Mouse (Mus musculus) liver, embryonic 12.5 days (tissue): ENCODE data around the gene Actl11. TPM values are rescaled to one million over a fixed set of nuclear protein-coding genes. Genes with fewer than 3 reads are reported as not detected.

ENCODE experiments used
- ATAC-seq: fragments of 200-750 bp; cut with Nextera tagmentation; 2 replicates; pipeline ENCODE4 v1.8.0; 2017; ENCODE audit warnings: moderate number of reproducible peaks, mild to moderate bottlenecking, moderate library complexity
- H3K27ac ChIP-seq: fragments of 300-500 bp; sonication (generic); 2 replicates; pipeline ENCODE4 v1.5.1; 2016; ENCODE audit warnings: mild to moderate bottlenecking
- H3K27me3 ChIP-seq: fragments of 300-500 bp; sonication (generic); replicated peaks from 2 replicates; pipeline ENCODE4 v1.6.1; 2016; ENCODE audit warnings: mild to moderate bottlenecking, moderate library complexity
- H3K36me3 ChIP-seq: fragments of 300-500 bp; sonication (generic); 2 replicates; pipeline ENCODE4 v1.6.1; 2016; ENCODE audit warnings: mild to moderate bottlenecking, moderate library complexity
- H3K4me1 ChIP-seq: fragments of 300-500 bp; sonication (generic); 2 replicates; pipeline ENCODE4 v1.6.1; 2016
- H3K4me2 ChIP-seq: fragments of 300-500 bp; sonication (generic); 2 replicates; pipeline ENCODE4 v1.6.1; 2016; ENCODE audit warnings: mild to moderate bottlenecking, moderate library complexity
- H3K4me3 ChIP-seq: fragments of 300-500 bp; sonication (generic); 2 replicates; pipeline ENCODE4 v1.5.1; 2016; ENCODE audit warnings: mild to moderate bottlenecking, moderate library complexity
- H3K9ac ChIP-seq: fragments of 300-500 bp; sonication (generic); 2 replicates; pipeline ENCODE4 v1.6.1; 2016; ENCODE audit warnings: mild to moderate bottlenecking, moderate library complexity
- H3K9me3 ChIP-seq: fragments of 300-500 bp; sonication (generic); replicated peaks from 2 replicates; pipeline ENCODE4 v1.6.1; 2016; ENCODE audit warnings: mild to moderate bottlenecking, moderate library complexity
- WGBS: fragments of 180-500 bp; shearing (Covaris S2); methylation state at CpG from one replicate; pipeline ENCODE4 v1.1.7; 2016; ENCODE audit not compliant: insufficient replicate concordance; 5-methylcytosine and 5-hydroxymethylcytosine counted together
- polyA plus RNA-seq: library from polyadenylated mRNA; unstranded; fragments of >200 nt; fragmentation: Nextera tagmentation; extraction: Ambion mirVana; gene quantifications from 2 replicates; pipeline ENCODE4 v1.2.1, GENCODE M21; 2016

Gene Actl11
- polyA plus RNA-seq, result not detected in 2 replicates

- H3K4me2 ChIP-seq, result no peak within 1 kb of the TSS
- WGBS, result 57% methylated on average over 3 of the region's 3 CpGs
- H3K27ac ChIP-seq, result no peak within 1 kb of the TSS
- ATAC-seq, result no peak; the same call in 1 of the 2 replicates
- H3K27me3 ChIP-seq, result peaks cover 71% of the 10 kb centered on the region
- no peak within 1 kb of the TSS for H3K4me3 ChIP-seq
- peaks cover 11% of the 10 kb centered on the region; the same call in 1 of the 2 replicates for H3K4me1 ChIP-seq
- no peak within 1 kb of the TSS for H3K9ac ChIP-seq
- no peaks in the 10 kb centered on the region for H3K9me3 ChIP-seq
- H3K36me3 ChIP-seq, result no peaks in the 10 kb centered on the region
These were observed at the start of gene Actl11 for GRCm38 (mm10) chr9:107928169-107928568. Gene Actl11 (plus strand): TSS chr9:107928469.

- no peaks in the 10 kb centered on the region for H3K36me3 ChIP-seq
- 61% methylated on average over 4 of the region's 4 CpGs for WGBS
- no peak for ATAC-seq
- H3K4me3 ChIP-seq, result no peak overlapping the region
- H3K9ac ChIP-seq, result no peak overlapping the region
- no peaks in the 10 kb centered on the region for H3K9me3 ChIP-seq
- H3K27me3 ChIP-seq, result peaks cover 37% of the 10 kb centered on the region
- no peak overlapping the region for H3K4me2 ChIP-seq
- H3K27ac ChIP-seq, result no peak overlapping the region
- H3K4me1 ChIP-seq, result no peaks in the 10 kb centered on the region
These were observed 47.9 kb upstream of the Actl11 start for GRCm38 (mm10) chr9:107880411-107880810.

- Histone ChIP-seq H3K4me2 (peak within 1 kb of the TSS; percentile 95), H3K27ac (peak within 1 kb of the TSS; percentile 67), H3K4me1 (peaks cover 26% of the 10 kb centered on the region), H3K27me3 (peaks cover 11% of the 10 kb centered on the region), H3K9ac (peak within 1 kb of the TSS; percentile 78), H3K4me3 (peak within 1 kb of the TSS; percentile 71), H3K9me3 (no peaks in the 10 kb centered on the region), H3K36me3 (no peaks in the 10 kb centered on the region)
- ATAC-seq, result peak; percentile 97
- WGBS, result under 1% methylated on average over 28 of the region's 28 CpGs
These were observed 40.4 kb upstream of the Actl11 start, which contains the start of gene Mon1a for GRCm38 (mm10) chr9:107887804-107888266. Gene Mon1a (plus strand): TSS chr9:107888151.

GRCm38 (mm10) chr9:107888267-107888850 is 39.9 kb upstream of the Actl11 start:
- peaks cover 11% of the 10 kb centered on the region for H3K27me3 ChIP-seq
- peak overlapping the region; percentile 95 for H3K4me2 ChIP-seq
- no peaks in the 10 kb centered on the region for H3K9me3 ChIP-seq
- peak overlapping the region; percentile 78 for H3K9ac ChIP-seq
- WGBS, result under 1% methylated on average over 18 of the region's 18 CpGs
- H3K27ac ChIP-seq, result peak overlapping the region; percentile 67
- no peaks in the 10 kb centered on the region for H3K36me3 ChIP-seq
- peak; percentile 67 for ATAC-seq
- H3K4me3 ChIP-seq, result peak overlapping the region; percentile 71
- peaks cover 26% of the 10 kb centered on the region for H3K4me1 ChIP-seq

GRCm38 (mm10) chr9:107890260-107890659 is 38.0 kb upstream of the Actl11 start:
- Histone ChIP-seq H3K36me3 (no peaks in the 10 kb centered on the region), H3K4me3 (no peak overlapping the region), H3K27me3 (peaks cover 11% of the 10 kb centered on the region), H3K4me1 (peaks cover 26% of the 10 kb centered on the region), H3K9ac (no peak overlapping the region), H3K4me2 (no peak overlapping the region), H3K9me3 (no peaks in the 10 kb centered on the region), H3K27ac (no peak overlapping the region)
- no peak for ATAC-seq
- WGBS, result 75% methylated on average over 6 of the region's 6 CpGs

- 87% methylated on average over 1 of the region's 1 CpGs for WGBS
- H3K27ac ChIP-seq, result no peak overlapping the region
- ATAC-seq, result no peak
These were observed 37.2 kb upstream of the Actl11 start for GRCm38 (mm10) chr9:107891023-107891422.

GRCm38 (mm10) chr9:107898563-107898962 is 29.7 kb upstream of the Actl11 start:
- Histone ChIP-seq H3K4me2 (no peak overlapping the region), H3K9me3 (no peaks in the 10 kb centered on the region), H3K9ac (no peak overlapping the region), H3K4me1 (peaks cover 12% of the 10 kb centered on the region), H3K27me3 (peaks cover 27% of the 10 kb centered on the region), H3K36me3 (0 out of 2 replicates have a peak, but pooled peaks cover 3% of the 10 kb centered on the region), H3K4me3 (no peak overlapping the region), H3K27ac (no peak overlapping the region)
- no peak for ATAC-seq
- WGBS, result 83% methylated on average over 10 of the region's 10 CpGs

More at GRCm38 (mm10) chr9:107891023-107891422, 37.2 kb upstream of the Actl11 start:
- no peak overlapping the region for H3K4me3 ChIP-seq
- no peaks in the 10 kb centered on the region for H3K36me3 ChIP-seq
- H3K9me3 ChIP-seq, result no peaks in the 10 kb centered on the region
- peaks cover 10% of the 10 kb centered on the region for H3K27me3 ChIP-seq
- no peak overlapping the region for H3K4me2 ChIP-seq
- peaks cover 26% of the 10 kb centered on the region for H3K4me1 ChIP-seq
- H3K9ac ChIP-seq, result no peak overlapping the region

GRCm38 (mm10) chr9:107899855-107900254 is 28.4 kb upstream of the Actl11 start:
- Histone ChIP-seq H3K4me1 (peaks cover 13% of the 10 kb centered on the region), H3K4me3 (no peak overlapping the region), H3K4me2 (no peak overlapping the region), H3K9me3 (no peaks in the 10 kb centered on the region), H3K9ac (no peak overlapping the region), H3K27ac (no peak overlapping the region), H3K36me3 (0 out of 2 replicates have a peak, but pooled peaks cover 3% of the 10 kb centered on the region), H3K27me3 (peaks cover 27% of the 10 kb centered on the region)
- ATAC-seq, result no peak
- WGBS, result 67% methylated on average over 12 of the region's 12 CpGs

- H3K9me3 ChIP-seq, result no peaks in the 10 kb centered on the region
- no peak for ATAC-seq
- no peak overlapping the region; the same call in 1 of the 2 replicates for H3K9ac ChIP-seq
- H3K4me2 ChIP-seq, result peak overlapping the region; percentile 65
- 0 out of 2 replicates have a peak, but pooled peaks cover 3% of the 10 kb centered on the region for H3K36me3 ChIP-seq
- peaks cover 21% of the 10 kb centered on the region for H3K4me1 ChIP-seq
- no peak overlapping the region for H3K27ac ChIP-seq
- peak overlapping the region; percentile 40 for H3K4me3 ChIP-seq
- 16% methylated on average over 44 of the region's 44 CpGs for WGBS
- H3K27me3 ChIP-seq, result peaks cover 27% of the 10 kb centered on the region
These were observed 27.2 kb upstream of the Actl11 start for GRCm38 (mm10) chr9:107900840-107901626.

- H3K4me1 ChIP-seq, result peaks cover 26% of the 10 kb centered on the region
- WGBS, result 37% methylated on average over 17 of the region's 17 CpGs
- H3K4me3 ChIP-seq, result peak overlapping the region; percentile 40; the same call in 1 of the 2 replicates
These were observed 26.7 kb upstream of the Actl11 start for GRCm38 (mm10) chr9:107901627-107901914.

GRCm38 (mm10) chr9:107904726-107905125 is 23.5 kb upstream of the Actl11 start:
- H3K4me1 ChIP-seq, result peaks cover 53% of the 10 kb centered on the region
- H3K4me3 ChIP-seq, result no peak overlapping the region
- H3K36me3 ChIP-seq, result 0 out of 2 replicates have a peak, but pooled peaks cover 3% of the 10 kb centered on the region
- WGBS, result 4% methylated on average over 4 of the region's 4 CpGs
- H3K9me3 ChIP-seq, result no peaks in the 10 kb centered on the region
- no peak overlapping the region for H3K4me2 ChIP-seq
- ATAC-seq, result peak; percentile 40
- H3K27ac ChIP-seq, result no peak overlapping the region
- H3K9ac ChIP-seq, result no peak overlapping the region
- H3K27me3 ChIP-seq, result peaks cover 33% of the 10 kb centered on the region

More at GRCm38 (mm10) chr9:107901627-107901914, 26.7 kb upstream of the Actl11 start:
- no peak for ATAC-seq
- Histone ChIP-seq H3K36me3 (0 out of 2 replicates have a peak, but pooled peaks cover 3% of the 10 kb centered on the region), H3K9me3 (no peaks in the 10 kb centered on the region), H3K9ac (no peak overlapping the region), H3K27me3 (peaks cover 27% of the 10 kb centered on the region), H3K27ac (no peak overlapping the region), H3K4me2 (peak overlapping the region; percentile 65)
